Mouse (Mus musculus) brain, embryonic 14.5 days (tissue): Measurements from ENCODE around the gene Afdn.

ENCODE experiments used
- CTCF ChIP-seq: fragments of 200-500 bp; IDR thresholded peaks from 2 replicates; pipeline ENCODE4 v1.5.1; 2012; ENCODE audit warnings: inconsistent platforms, mild to moderate bottlenecking, moderate library complexity, borderline replicate concordance; ENCODE audit not compliant: insufficient read depth, insufficient read length; ENCODE audit errors: extremely low read depth
- POLR2A ChIP-seq: fragments of 200-500 bp; IDR thresholded peaks from 2 replicates; pipeline ENCODE4 v1.6.1; 2012; ENCODE audit warnings: mild to moderate bottlenecking, inconsistent platforms, borderline replicate concordance; ENCODE audit not compliant: poor library complexity, insufficient read depth, insufficient read length, severe bottlenecking; ENCODE audit errors: extremely low read depth

DNA sequence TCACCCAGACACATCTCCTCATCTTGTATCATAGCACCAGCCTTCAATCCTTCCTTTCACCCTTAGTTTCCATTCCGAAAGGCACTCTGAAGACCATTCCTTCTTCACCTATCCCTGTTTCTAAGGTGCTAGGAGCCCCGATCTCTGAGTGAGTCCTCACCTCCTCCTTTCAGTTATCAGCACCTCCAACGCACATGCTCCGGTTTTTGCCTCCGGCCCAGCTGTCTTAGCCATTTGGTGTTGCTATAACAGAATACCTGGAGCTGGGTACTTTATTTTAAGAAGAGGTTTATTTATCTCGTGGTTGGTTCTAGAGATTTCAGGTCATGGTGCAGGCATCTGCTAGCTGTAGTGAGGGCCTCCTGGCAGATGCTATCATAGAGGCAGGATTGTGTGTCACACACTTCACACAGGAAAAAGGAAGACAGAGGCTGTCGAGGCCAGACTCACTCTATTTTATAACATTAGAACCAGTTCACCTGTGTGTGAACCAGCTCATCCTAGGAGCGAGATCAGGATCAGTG, 33.4 kb upstream of the Afdn start:
- TF ChIP-seq CTCF, result no peak
- no peak for TF ChIP-seq POLR2A
